Mouse (Mus musculus): ENCODE results near the gene Zfp820. TPM values are rescaled to one million over a fixed set of nuclear protein-coding genes. Genes with fewer than 3 reads are reported as not detected.

Gene Zfp820
- total RNA-seq (2023): under 1 TPM; 0.32 to 0.53 TPM

DNA sequence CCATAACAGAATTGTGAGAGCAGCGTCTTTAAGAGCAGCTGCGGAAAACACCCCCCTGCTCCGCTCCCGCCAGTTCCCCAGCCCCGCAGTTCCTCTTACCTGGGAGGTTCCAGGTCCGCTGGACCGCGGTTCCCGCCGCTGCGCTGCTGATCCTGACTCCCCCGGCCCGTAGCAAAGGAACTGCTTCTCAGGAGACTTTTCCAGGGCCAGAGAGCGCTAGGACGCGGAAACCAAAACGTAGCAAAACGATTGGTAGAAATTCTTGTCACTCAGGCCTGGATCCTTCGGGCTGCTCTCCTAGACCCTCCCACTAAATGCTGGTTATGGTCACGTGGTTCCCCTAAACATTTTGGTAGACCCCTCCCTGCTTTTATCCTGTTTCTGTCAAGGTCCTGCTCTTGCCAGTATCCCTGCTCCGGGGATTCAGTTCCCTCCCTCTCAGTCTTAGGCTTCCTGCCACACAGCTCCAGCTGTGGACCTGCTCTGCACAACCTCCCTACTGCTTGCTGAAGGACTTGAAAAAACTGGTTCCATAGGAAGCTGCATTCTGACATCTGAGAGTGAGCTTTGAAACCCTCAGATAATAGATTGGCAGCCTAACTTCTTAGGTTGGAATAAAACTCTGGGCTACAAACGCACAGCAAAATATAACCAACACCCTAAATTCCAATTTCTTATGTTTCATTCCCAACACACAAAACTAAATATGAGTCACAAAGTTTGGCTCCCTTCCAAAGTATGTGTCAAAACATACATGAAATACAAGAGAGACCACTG is at the start of gene Zfp820:
Zfp820 (minus strand) TSS at position 228 of the 777 bp plus-strand sequence.

Other genes starting within 250 kb of the Zfp820 start
- gene Zfp983, start 195.1 kb downstream of the Zfp820 start, total RNA-seq (2023): 10 to 100 TPM; 10.3 to 11.1 TPM
- 10 to 100 TPM in 1 of 2 experiments, 1 to 10 TPM in 1; 6.7 to 13.1 TPM for gene Gm10226, start 153.9 kb downstream of the Zfp820 start, total RNA-seq (2023)
- 1 to 10 TPM; 3.8 TPM for gene Zfp760, start 138.0 kb downstream of the Zfp820 start, total RNA-seq (2023)
- 1 to 10 TPM; 3.1 to 6.4 TPM for gene Zfp229, start 115.0 kb downstream of the Zfp820 start, total RNA-seq (2023)
- gene Zfp995, start 64.2 kb upstream of the Zfp820 start, total RNA-seq (2023): 1 to 10 TPM; 1.7 to 3.5 TPM
- gene Zfp942, start 116.7 kb upstream of the Zfp820 start, total RNA-seq (2023): 10 to 100 TPM; 22.1 to 22.7 TPM
- 10 to 100 TPM; 33.8 to 40.5 TPM for gene Zfp943, start 116.8 kb upstream of the Zfp820 start, total RNA-seq (2023)

All from B cell, adult 67 days (primary cell).